Mouse (Mus musculus): ENCODE results near the gene Dnaaf1.

DNA sequence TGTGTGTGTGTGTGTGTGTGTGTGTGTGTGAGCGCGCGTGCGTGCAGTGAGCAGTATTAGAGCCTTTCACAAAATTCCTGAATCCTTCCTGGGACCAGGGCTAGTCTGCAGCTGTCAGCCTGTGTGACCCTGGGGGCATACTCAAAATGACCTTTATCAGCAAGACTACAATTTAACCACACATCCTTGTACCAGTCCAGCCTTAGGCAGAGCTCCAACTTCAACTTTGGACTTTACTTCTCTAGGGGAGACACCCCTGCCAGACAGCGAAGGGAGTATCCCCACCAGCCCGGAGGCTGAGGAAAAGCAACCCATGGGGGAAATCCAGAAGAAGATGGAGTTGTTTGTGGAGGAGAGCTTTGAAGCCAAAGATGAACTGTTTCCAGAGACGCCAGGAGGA, 16.4 kb downstream of the Dnaaf1 start:
- TF ChIP-seq GATA1 (IDR thresholded peaks at IDR 0.05; ENCODE audit: low read length) (no peak), TAL1 (IDR thresholded peaks at IDR 0.05; ENCODE audit: low read length) (no peak)
